Mouse (Mus musculus) liver, embryonic 15.5 days (tissue): Measurements from ENCODE around the gene Ppp1r13l. TPM values are rescaled to one million over a fixed set of nuclear protein-coding genes. Genes with fewer than 3 reads are reported as not detected.

ENCODE experiments used
- ATAC-seq: fragments of 200-750 bp; cut with Nextera tagmentation; 2 replicates; pipeline ENCODE4 v1.8.0; 2017; ENCODE audit warnings: moderate number of reproducible peaks, mild to moderate bottlenecking, moderate library complexity; ENCODE audit not compliant: insufficient read depth
- H3K27ac ChIP-seq: fragments of 300-500 bp; sonication (generic); replicated peaks from 2 replicates; pipeline ENCODE4 v1.5.1; 2015; ENCODE audit warnings: mild to moderate bottlenecking, inconsistent platforms
- H3K27me3 ChIP-seq: fragments of 300-500 bp; sonication (generic); 2 replicates; pipeline ENCODE4 v1.6.1; 2015; ENCODE audit warnings: mild to moderate bottlenecking, inconsistent platforms
- H3K36me3 ChIP-seq: fragments of 300-500 bp; sonication (generic); replicated peaks from 2 replicates; pipeline ENCODE4 v1.6.1; 2015; ENCODE audit warnings: moderate library complexity, mild to moderate bottlenecking, inconsistent platforms
- H3K4me1 ChIP-seq: fragments of 300-500 bp; sonication (generic); replicated peaks from 2 replicates; pipeline ENCODE4 v1.6.1; 2015; ENCODE audit warnings: inconsistent platforms
- H3K4me2 ChIP-seq: fragments of 300-500 bp; sonication (generic); 2 replicates; pipeline ENCODE4 v1.6.1; 2015; ENCODE audit warnings: moderate library complexity, mild to moderate bottlenecking, inconsistent platforms
- H3K4me3 ChIP-seq: fragments of 300-500 bp; sonication (generic); replicated peaks from 2 replicates; pipeline ENCODE4 v1.5.1; 2015; ENCODE audit warnings: mild to moderate bottlenecking, inconsistent platforms
- H3K9ac ChIP-seq: fragments of 300-500 bp; sonication (generic); 2 replicates; pipeline ENCODE4 v1.6.1; 2015; ENCODE audit warnings: moderate library complexity, mild to moderate bottlenecking, inconsistent platforms
- H3K9me3 ChIP-seq: fragments of 300-500 bp; sonication (generic); replicated peaks from 2 replicates; pipeline ENCODE4 v1.6.1; 2016; ENCODE audit warnings: inconsistent platforms
- WGBS: fragments of 180-500 bp; shearing (Covaris S2); methylation state at CpG from one replicate; pipeline ENCODE4 v1.1.7; 2015; ENCODE audit warnings: mixed read lengths; ENCODE audit not compliant: insufficient replicate concordance; 5-methylcytosine and 5-hydroxymethylcytosine counted together
- microRNA counts: library from miRNA; unstranded; fragments of <30 nt; microRNA quantifications from one replicate; lab custom pipeline; 2016
- microRNA-seq: library from miRNA; unstranded; fragments of <30 nt; microRNA quantifications from one replicate; pipeline ENCODE4, GENCODE M21; 2016
- polyA plus RNA-seq: library from polyadenylated mRNA; unstranded; fragments of >200 nt; fragmentation: Nextera tagmentation; extraction: Ambion mirVana; gene quantifications from 2 replicates; pipeline ENCODE4 v1.2.1, GENCODE M21; 2015

Ppp1r13l gene
- polyA plus RNA-seq, 1 experiment from 2014 or later, result 0.94 TPM

GRCm38 (mm10) chr7:19413525-19413924 is 54.0 kb downstream of the Ppp1r13l start:
- no peak overlapping the region for H3K27ac ChIP-seq
- no peak overlapping the region for H3K9ac ChIP-seq
- H3K9me3 ChIP-seq, result no peaks in the 10 kb centered on the region
- H3K4me1 ChIP-seq, result no peaks in the 10 kb centered on the region
- peaks cover 53% of the 10 kb centered on the region for H3K27me3 ChIP-seq
- no peaks in the 10 kb centered on the region for H3K36me3 ChIP-seq
- H3K4me2 ChIP-seq, result no peak overlapping the region
- 56% methylated on average over 3 of the region's 3 CpGs for WGBS
- no peak for ATAC-seq
- no peak overlapping the region for H3K4me3 ChIP-seq

- no peak overlapping the region for H3K9ac ChIP-seq
- peaks cover 70% of the 10 kb centered on the region for H3K27me3 ChIP-seq
- WGBS, result 44% methylated on average over 15 of the region's 15 CpGs
- H3K4me2 ChIP-seq, result no peak overlapping the region
- no peak overlapping the region for H3K4me3 ChIP-seq
- no peaks in the 10 kb centered on the region for H3K9me3 ChIP-seq
- peaks cover 15% of the 10 kb centered on the region for H3K4me1 ChIP-seq
- ATAC-seq, result no peak
- no peaks in the 10 kb centered on the region for H3K36me3 ChIP-seq
- no peak overlapping the region for H3K27ac ChIP-seq
Observed at GRCm38 (mm10) chr7:19416590-19416989, 57.0 kb downstream of the Ppp1r13l start.

GRCm38 (mm10) chr7:19420121-19420520 is 60.6 kb downstream of the Ppp1r13l start:
- no peaks in the 10 kb centered on the region for H3K9me3 ChIP-seq
- ATAC-seq, result no peak
- 6% methylated on average over 28 of the region's 28 CpGs for WGBS
- H3K27ac ChIP-seq, result no peak overlapping the region
- H3K4me1 ChIP-seq, result peaks cover 16% of the 10 kb centered on the region
- H3K36me3 ChIP-seq, result no peaks in the 10 kb centered on the region
- no peak overlapping the region for H3K9ac ChIP-seq
- no peak overlapping the region for H3K4me3 ChIP-seq
- peak overlapping the region; percentile 15 for H3K4me2 ChIP-seq
- peaks cover 79% of the 10 kb centered on the region for H3K27me3 ChIP-seq

GRCm38 (mm10) chr7:19420821-19421636 is 61.5 kb downstream of the Ppp1r13l start:
- H3K4me3 ChIP-seq, result peak overlapping the region; percentile 26
- WGBS, result 12% methylated on average over 43 of the region's 43 CpGs
- no peak overlapping the region for H3K27ac ChIP-seq
- no peaks in the 10 kb centered on the region for H3K9me3 ChIP-seq
- no peak overlapping the region for H3K9ac ChIP-seq
- H3K27me3 ChIP-seq, result peaks cover 71% of the 10 kb centered on the region
- peak overlapping the region; percentile 65 for H3K4me2 ChIP-seq
- H3K4me1 ChIP-seq, result peaks cover 16% of the 10 kb centered on the region
- peak; percentile 79 for ATAC-seq
- H3K36me3 ChIP-seq, result 0 out of 2 replicates have a peak, but pooled peaks cover 3% of the 10 kb centered on the region

- Histone ChIP-seq H3K4me1 (peaks cover 16% of the 10 kb centered on the region), H3K27ac (no peak overlapping the region), H3K9ac (no peak overlapping the region), H3K9me3 (no peaks in the 10 kb centered on the region), H3K4me3 (no peak overlapping the region), H3K36me3 (peaks cover 12% of the 10 kb centered on the region; the same call in 1 of the 2 replicates), H3K4me2 (no peak overlapping the region), H3K27me3 (peaks cover 51% of the 10 kb centered on the region)
- 77% methylated on average over 3 of the region's 3 CpGs for WGBS
- no peak for ATAC-seq
Observed at GRCm38 (mm10) chr7:19423083-19423482, 63.5 kb downstream of the Ppp1r13l start.

- Histone ChIP-seq H3K4me3 (no peak overlapping the region), H3K4me2 (no peak overlapping the region), H3K9me3 (no peaks in the 10 kb centered on the region), H3K27me3 (peaks cover 42% of the 10 kb centered on the region), H3K27ac (no peak overlapping the region), H3K9ac (no peak overlapping the region), H3K36me3 (peaks cover 15% of the 10 kb centered on the region; the same call in 1 of the 2 replicates), H3K4me1 (peaks cover 16% of the 10 kb centered on the region)
- no peak for ATAC-seq
- WGBS, result 34% methylated on average over 4 of the region's 4 CpGs
Observed at GRCm38 (mm10) chr7:19424051-19424450, 64.5 kb downstream of the Ppp1r13l start.

- Histone ChIP-seq H3K27me3 (peaks cover 19% of the 10 kb centered on the region), H3K4me1 (peaks cover 3% of the 10 kb centered on the region), H3K4me2 (no peak overlapping the region), H3K27ac (no peak overlapping the region), H3K4me3 (no peak overlapping the region), H3K9me3 (no peaks in the 10 kb centered on the region), H3K36me3 (peaks cover 23% of the 10 kb centered on the region), H3K9ac (no peak overlapping the region)
- WGBS, result 62% methylated on average over 6 of the region's 6 CpGs
- ATAC-seq, result no peak
Observed at GRCm38 (mm10) chr7:19426349-19426748, 66.8 kb downstream of the Ppp1r13l start.

- H3K27me3 ChIP-seq, result peaks cover 14% of the 10 kb centered on the region
- H3K4me2 ChIP-seq, result no peak overlapping the region
- H3K4me3 ChIP-seq, result no peak overlapping the region
- no peak overlapping the region for H3K9ac ChIP-seq
- 73% methylated on average over 6 of the region's 6 CpGs for WGBS
- no peak overlapping the region for H3K27ac ChIP-seq
- ATAC-seq, result no peak
- peaks cover 29% of the 10 kb centered on the region for H3K36me3 ChIP-seq
- H3K4me1 ChIP-seq, result no peaks in the 10 kb centered on the region
- H3K9me3 ChIP-seq, result no peaks in the 10 kb centered on the region
Observed at GRCm38 (mm10) chr7:19426888-19427287, 67.3 kb downstream of the Ppp1r13l start.

MicroRNA genes within 50 kb of the gene (microRNA counts, 519-probe panel; counts per million panel counts)
- not detected for microRNA mmu-miR-343 (lab: Ali Mortazavi, UCI)

Small RNA genes within 50 kb of the gene (microRNA-seq; reads per million reads assigned to microRNA genes)
- gene Mir343, result not detected

Other genes starting within 250 kb of the Ppp1r13l start
- 0.14 and 0.17 TPM in 2 replicates for gene Gm4969, start 241.4 kb upstream of the Ppp1r13l start, polyA plus RNA-seq
- 5.1 TPM in 2 replicates for gene Fbxo46, start 239.9 kb upstream of the Ppp1r13l start, polyA plus RNA-seq
- 4.1 and 4.6 TPM in 2 replicates for gene Qpctl, start 210.5 kb upstream of the Ppp1r13l start, polyA plus RNA-seq
- gene Snrpd2, start 210.0 kb upstream of the Ppp1r13l start, polyA plus RNA-seq, result 52.8 and 55.6 TPM in 2 replicates
- 0.36 and 1.0 TPM in 2 replicates for gene Gipr, start 193.6 kb upstream of the Ppp1r13l start, polyA plus RNA-seq
- 3.9 and 4.2 TPM in 2 replicates for gene Eml2, start 183.3 kb upstream of the Ppp1r13l start, polyA plus RNA-seq
- 0.50 TPM in 2 replicates for gene Gpr4, start 147.2 kb upstream of the Ppp1r13l start, polyA plus RNA-seq
- 15.3 and 16.0 TPM in 2 replicates for gene Opa3, start 131.4 kb upstream of the Ppp1r13l start, polyA plus RNA-seq
- 41.2 and 42.4 TPM in 2 replicates for gene Vasp, start 87.9 kb upstream of the Ppp1r13l start, polyA plus RNA-seq
- gene Ppm1n, start 79.7 kb upstream of the Ppp1r13l start, polyA plus RNA-seq, result 0.05 TPM in 1 of 2 replicates, not detected in the other
- 3.9 and 5.2 TPM in 2 replicates for gene Rtn2, start 77.1 kb upstream of the Ppp1r13l start, polyA plus RNA-seq
- gene Fosb, start 49.7 kb upstream of the Ppp1r13l start, polyA plus RNA-seq, result 0.03 TPM in 1 of 2 replicates, not detected in the other
- gene Ercc1, start 15.0 kb upstream of the Ppp1r13l start, polyA plus RNA-seq, result 14.0 and 14.5 TPM in 2 replicates
- gene Cd3eap, start 266 bp upstream of the Ppp1r13l start, polyA plus RNA-seq, result 7.9 and 8.1 TPM in 2 replicates
- gene Ercc2, start 22.3 kb downstream of the Ppp1r13l start, polyA plus RNA-seq, result 6.2 and 7.5 TPM in 2 replicates
- gene Klc3, start 44.4 kb downstream of the Ppp1r13l start, polyA plus RNA-seq, result 0.46 and 0.84 TPM in 2 replicates
- gene Ckm, start 45.0 kb downstream of the Ppp1r13l start, polyA plus RNA-seq, result 32.2 and 49.9 TPM in 2 replicates
- gene Mark4, start 99.1 kb downstream of the Ppp1r13l start, polyA plus RNA-seq, result 1.2 and 1.6 TPM in 2 replicates
- 0.85 and 1.2 TPM in 2 replicates for gene Exoc3l2, start 103.6 kb downstream of the Ppp1r13l start, polyA plus RNA-seq
- gene Bloc1s3, start 148.6 kb downstream of the Ppp1r13l start, polyA plus RNA-seq, result 0.79 and 1.1 TPM in 2 replicates
- gene Trappc6a, start 148.6 kb downstream of the Ppp1r13l start, polyA plus RNA-seq, result 41.2 and 42.0 TPM in 2 replicates
- not detected in 2 replicates for gene Nkpd1, start 158.1 kb downstream of the Ppp1r13l start, polyA plus RNA-seq
- 10.2 and 15.7 TPM in 2 replicates for gene Ppp1r37, start 203.3 kb downstream of the Ppp1r13l start, polyA plus RNA-seq
- gene Zfp296, start 217.5 kb downstream of the Ppp1r13l start, polyA plus RNA-seq, result 0.60 and 0.81 TPM in 2 replicates
- 79.6 and 90.9 TPM in 2 replicates for gene Gemin7, start 217.8 kb downstream of the Ppp1r13l start, polyA plus RNA-seq
- gene Clasrp, start 244.7 kb downstream of the Ppp1r13l start, polyA plus RNA-seq, result 12.2 and 13.4 TPM in 2 replicates